Mouse (Mus musculus): ENCODE data around the gene Fads6. TPM values are rescaled to one million over a fixed set of nuclear protein-coding genes. Genes with fewer than 3 reads are reported as not detected.
A peak's percentile ranks its signal among the peaks of the same experiment; 100 is the strongest.

Gene Fads6
- 0.15 TPM in 1 of 2 replicates, not detected in the other for polyA plus RNA-seq (2011; ENCODE audit: insufficient read length, low read depth, missing spikeins)

- peak; percentile 40; the same call in 1 of the 2 replicates for TF ChIP-seq CTCF (IDR thresholded peaks at IDR 0.05; ENCODE audit: borderline replicate concordance, insufficient read depth, low read length)
- TF ChIP-seq POLR2A (IDR thresholded peaks at IDR 0.05; ENCODE audit: low read depth, low read length), result no peak
- H3K4me3 ChIP-seq (ENCODE audit: insufficient read depth, low read length), result peak within 1 kb of the TSS; percentile 4; the same call in 1 of the 2 replicates
Observed at GRCm38 (mm10) chr11:115297214-115297826, at the start of gene Fads6. Fads6 (minus strand) TSS chr11:115297663.

DNA sequence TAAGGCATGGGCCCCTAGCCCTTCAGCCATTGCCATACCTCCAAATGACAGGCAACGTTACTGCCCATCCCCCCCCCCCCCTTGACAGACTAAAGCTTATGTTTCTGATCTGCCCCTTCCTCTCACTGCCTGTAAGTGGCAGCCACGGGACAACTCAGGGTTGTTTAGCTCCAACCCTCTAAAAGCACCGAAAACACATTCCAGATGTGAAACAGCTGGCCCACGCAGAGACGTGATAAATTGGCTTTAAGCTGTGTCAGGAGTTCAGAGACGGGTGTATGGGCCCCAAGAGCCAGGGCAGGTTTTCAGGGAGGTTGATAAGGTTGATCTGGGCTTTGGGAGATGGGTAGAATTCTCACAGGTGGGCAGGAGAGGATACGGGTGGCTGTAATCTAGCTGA is 48.1 kb upstream of the Fads6 start:
- Histone ChIP-seq H3K27ac (ENCODE audit: insufficient read depth, low read length) (no peak overlapping the region), H3K4me3 (ENCODE audit: insufficient read depth, low read length) (no peak overlapping the region), H3K4me1 (ENCODE audit: control insufficient read depth, insufficient read depth, low read length) (no peaks in the 10 kb centered on the region)
- TF ChIP-seq CTCF (IDR thresholded peaks at IDR 0.05; ENCODE audit: borderline replicate concordance, insufficient read depth, low read length) (no peak), POLR2A (IDR thresholded peaks at IDR 0.05; ENCODE audit: low read depth, low read length) (no peak)

More at GRCm38 (mm10) chr11:115297214-115297826, at the start of gene Fads6:
- no peak within 1 kb of the TSS for H3K27ac ChIP-seq (ENCODE audit: insufficient read depth, low read length)
- H3K4me1 ChIP-seq (ENCODE audit: control insufficient read depth, insufficient read depth, low read length), result no peaks in the 10 kb centered on the region

GRCm38 (mm10) chr11:115344967-115345366 is 47.5 kb upstream of the Fads6 start:
- TF ChIP-seq POLR2A (IDR thresholded peaks at IDR 0.05; ENCODE audit: low read depth, low read length) (no peak), CTCF (IDR thresholded peaks at IDR 0.05; ENCODE audit: borderline replicate concordance, insufficient read depth, low read length) (no peak)
- Histone ChIP-seq H3K4me1 (ENCODE audit: control insufficient read depth, insufficient read depth, low read length) (no peaks in the 10 kb centered on the region), H3K27ac (ENCODE audit: insufficient read depth, low read length) (no peak overlapping the region), H3K4me3 (ENCODE audit: insufficient read depth, low read length) (no peak overlapping the region)

GRCm38 (mm10) chr11:115341866-115342265 is 44.4 kb upstream of the Fads6 start:
- no peaks in the 10 kb centered on the region for H3K4me1 ChIP-seq (ENCODE audit: control insufficient read depth, insufficient read depth, low read length)
- no peak overlapping the region for H3K27ac ChIP-seq (ENCODE audit: insufficient read depth, low read length)
- H3K4me3 ChIP-seq (ENCODE audit: insufficient read depth, low read length), result no peak overlapping the region
- TF ChIP-seq CTCF (IDR thresholded peaks at IDR 0.05; ENCODE audit: borderline replicate concordance, insufficient read depth, low read length), result no peak
- no peak for TF ChIP-seq POLR2A (IDR thresholded peaks at IDR 0.05; ENCODE audit: low read depth, low read length)

DNA sequence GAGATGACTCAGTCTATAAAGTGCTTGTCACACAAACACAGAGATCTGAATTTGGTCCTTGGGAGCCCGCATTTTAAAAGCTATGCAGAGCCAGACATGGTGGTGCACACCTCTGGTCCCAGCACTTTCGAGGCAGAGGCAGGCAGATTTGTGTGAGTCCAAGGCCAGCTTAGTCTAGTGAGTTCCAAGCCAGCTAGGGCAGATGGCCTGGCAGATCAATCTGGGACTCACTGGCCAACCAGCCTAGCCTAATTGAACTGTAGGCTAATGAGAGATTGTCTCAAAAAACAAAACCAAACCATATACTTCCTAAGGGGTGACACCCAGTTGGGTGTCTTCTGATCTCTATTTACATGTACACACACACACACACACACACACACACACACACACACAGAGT is 43.8 kb upstream of the Fads6 start:
- no peak overlapping the region for H3K27ac ChIP-seq (ENCODE audit: insufficient read depth, low read length)
- no peaks in the 10 kb centered on the region for H3K4me1 ChIP-seq (ENCODE audit: control insufficient read depth, insufficient read depth, low read length)
- no peak overlapping the region for H3K4me3 ChIP-seq (ENCODE audit: insufficient read depth, low read length)
- TF ChIP-seq CTCF (IDR thresholded peaks at IDR 0.05; ENCODE audit: borderline replicate concordance, insufficient read depth, low read length) (no peak), POLR2A (IDR thresholded peaks at IDR 0.05; ENCODE audit: low read depth, low read length) (no peak)

- H3K27ac ChIP-seq (ENCODE audit: insufficient read depth, low read length), result no peak overlapping the region
- no peaks in the 10 kb centered on the region for H3K4me1 ChIP-seq (ENCODE audit: control insufficient read depth, insufficient read depth, low read length)
- TF ChIP-seq CTCF (IDR thresholded peaks at IDR 0.05; ENCODE audit: borderline replicate concordance, insufficient read depth, low read length), result no peak
- no peak for TF ChIP-seq POLR2A (IDR thresholded peaks at IDR 0.05; ENCODE audit: low read depth, low read length)
- H3K4me3 ChIP-seq (ENCODE audit: insufficient read depth, low read length), result no peak overlapping the region
Observed at GRCm38 (mm10) chr11:115337826-115338225, 40.4 kb upstream of the Fads6 start.

GRCm38 (mm10) chr11:115337350-115337749 is 39.9 kb upstream of the Fads6 start:
- Histone ChIP-seq H3K27ac (ENCODE audit: insufficient read depth, low read length) (no peak overlapping the region), H3K4me1 (ENCODE audit: control insufficient read depth, insufficient read depth, low read length) (no peaks in the 10 kb centered on the region), H3K4me3 (ENCODE audit: insufficient read depth, low read length) (no peak overlapping the region)
- TF ChIP-seq POLR2A (IDR thresholded peaks at IDR 0.05; ENCODE audit: low read depth, low read length), result no peak
- no peak for TF ChIP-seq CTCF (IDR thresholded peaks at IDR 0.05; ENCODE audit: borderline replicate concordance, insufficient read depth, low read length)

DNA sequence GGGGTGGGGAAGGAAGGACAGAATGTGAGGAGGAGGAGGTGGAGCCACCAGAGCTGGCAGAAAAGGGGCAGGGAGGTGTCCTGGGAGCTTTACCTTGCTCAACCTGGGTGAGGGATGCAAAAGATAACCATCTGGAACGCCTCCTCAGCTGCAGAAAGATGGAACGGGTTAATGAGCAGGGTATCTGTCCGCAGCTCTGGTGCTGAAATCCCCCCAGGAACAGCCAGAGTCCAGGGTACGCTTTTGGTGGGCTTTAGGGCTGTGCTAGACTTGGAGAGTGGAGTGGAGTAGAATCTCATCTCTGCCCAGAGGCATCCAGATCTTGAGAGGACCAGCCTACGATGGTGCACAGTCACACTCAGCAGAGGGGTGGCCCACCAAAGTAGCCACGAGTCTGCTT is 38.7 kb upstream of the Fads6 start:
- Histone ChIP-seq H3K4me1 (ENCODE audit: control insufficient read depth, insufficient read depth, low read length) (no peaks in the 10 kb centered on the region), H3K27ac (ENCODE audit: insufficient read depth, low read length) (no peak overlapping the region)
- TF ChIP-seq CTCF (IDR thresholded peaks at IDR 0.05; ENCODE audit: borderline replicate concordance, insufficient read depth, low read length), result no peak
- no peak for TF ChIP-seq POLR2A (IDR thresholded peaks at IDR 0.05; ENCODE audit: low read depth, low read length)

GRCm38 (mm10) chr11:115335223-115335622 is 37.8 kb upstream of the Fads6 start:
- Histone ChIP-seq H3K27ac (ENCODE audit: insufficient read depth, low read length) (no peak overlapping the region), H3K4me1 (ENCODE audit: control insufficient read depth, insufficient read depth, low read length) (no peaks in the 10 kb centered on the region), H3K4me3 (ENCODE audit: insufficient read depth, low read length) (no peak overlapping the region)
- TF ChIP-seq POLR2A (IDR thresholded peaks at IDR 0.05; ENCODE audit: low read depth, low read length), result no peak

More for the DNA sequence above, 38.7 kb upstream of the Fads6 start:
- H3K4me3 ChIP-seq (ENCODE audit: insufficient read depth, low read length), result no peak overlapping the region

DNA sequence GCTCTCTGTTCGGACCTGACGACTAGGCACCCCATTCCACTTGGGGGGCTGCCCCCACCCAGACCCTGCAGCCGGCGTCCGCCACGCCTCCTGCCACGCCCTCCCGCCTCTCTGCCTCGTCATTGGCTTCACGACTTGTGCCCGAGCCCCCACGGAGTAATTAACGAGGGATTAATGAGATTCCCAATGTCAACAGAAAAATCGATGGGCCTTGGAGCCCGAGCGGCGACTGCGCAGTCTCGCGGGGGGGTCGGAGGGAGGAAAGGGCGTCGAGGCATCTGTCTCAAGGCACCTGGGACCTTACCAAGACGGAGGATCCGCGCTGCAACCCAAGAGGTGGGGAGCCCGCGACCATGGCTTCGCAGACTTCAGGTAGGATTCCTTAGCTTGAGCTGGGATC is 37.1 kb upstream of the Fads6 start, which contains the start of gene Otop3:
TSS of gene Otop3 (plus strand) at position 201 of the 400 bp plus-strand sequence.
- TF ChIP-seq CTCF (IDR thresholded peaks at IDR 0.05; ENCODE audit: borderline replicate concordance, insufficient read depth, low read length) (no peak), POLR2A (IDR thresholded peaks at IDR 0.05; ENCODE audit: low read depth, low read length) (no peak)
- Histone ChIP-seq H3K4me3 (ENCODE audit: insufficient read depth, low read length) (no peak within 1 kb of the TSS), H3K27ac (ENCODE audit: insufficient read depth, low read length) (no peak within 1 kb of the TSS), H3K4me1 (ENCODE audit: control insufficient read depth, insufficient read depth, low read length) (no peaks in the 10 kb centered on the region)

Data from embryonic fibroblast, embryonic 13.5 days (primary cell).